Mouse (Mus musculus) kidney, postnatal 0 days (tissue): Measurements from ENCODE around the gene Entpd4b. TPM values are rescaled to one million over a fixed set of nuclear protein-coding genes. Genes with fewer than 3 reads are reported as not detected.
"Not testable (repeated sequence)": the region's sequence is repeated elsewhere in the genome, so short reads cannot be mapped to it uniquely, and the experiment has no call there.

Experiments used
- ATAC-seq: fragments of 200-750 bp; cut with Nextera tagmentation; replicated peaks from 2 replicates; pipeline ENCODE4 v1.8.0; 2017; ENCODE audit warnings: low read depth, moderate number of reproducible peaks, moderate TSS enrichment, moderate library complexity; ENCODE audit not compliant: low FRiP score
- DNase-seq: peaks from one replicate; pipeline ENCODE4 v3.0.0-alpha.2; 2016; ENCODE audit warnings: low spot score
- H3K27ac ChIP-seq: fragments of 300-500 bp; sonication (generic); 2 replicates; pipeline ENCODE4 v1.5.1; 2014; ENCODE audit warnings: mild to moderate bottlenecking
- H3K27me3 ChIP-seq: fragments of 300-500 bp; sonication (generic); 2 replicates; pipeline ENCODE4 v1.6.1; 2014; ENCODE audit warnings: low read length, mixed read lengths; ENCODE audit not compliant: insufficient read depth
- H3K36me3 ChIP-seq: fragments of 300-500 bp; sonication (generic); 2 replicates; pipeline ENCODE4 v1.6.1; 2014; ENCODE audit warnings: low read length, mixed read lengths; ENCODE audit not compliant: insufficient read depth
- H3K4me1 ChIP-seq: fragments of 300-500 bp; sonication (generic); replicated peaks from 2 replicates; pipeline ENCODE4 v1.6.1; 2014; ENCODE audit warnings: antibody characterized with exemption, low read length, mixed read lengths; ENCODE audit not compliant: insufficient read depth
- H3K4me2 ChIP-seq: fragments of 300-500 bp; sonication (generic); 2 replicates; pipeline ENCODE4 v1.6.1; 2014; ENCODE audit warnings: mild to moderate bottlenecking, low read length, moderate library complexity, mixed read lengths
- H3K4me3 ChIP-seq: fragments of 300-500 bp; sonication (generic); replicated peaks from 2 replicates; pipeline ENCODE4 v1.5.1; 2014; ENCODE audit warnings: low read depth, low read length
- H3K9ac ChIP-seq: fragments of 300-500 bp; sonication (generic); 2 replicates; pipeline ENCODE4 v1.6.1; 2014; ENCODE audit warnings: low read depth, low read length
- H3K9me3 ChIP-seq: fragments of 300-500 bp; sonication (generic); replicated peaks from 2 replicates; pipeline ENCODE4 v1.6.1; 2016; ENCODE audit warnings: low read length, inconsistent platforms, mixed read lengths
- WGBS: fragments of 180-500 bp; shearing (Covaris S2); extraction: QIAGEN DNeasy Blood & Tissue Kit; methylation state at CpG from one replicate; pipeline ENCODE4 v1.1.7; 2014; 5-methylcytosine and 5-hydroxymethylcytosine counted together
- polyA plus RNA-seq: library from polyadenylated mRNA; unstranded; fragments of >200 nt; fragmentation: Nextera tagmentation; extraction: Ambion mirVana; gene quantifications from 2 replicates; pipeline ENCODE4 v1.2.1, GENCODE M21; 2015

The Entpd4b gene
- polyA plus RNA-seq, result 14.8 and 16.2 TPM in 2 replicates

DNA sequence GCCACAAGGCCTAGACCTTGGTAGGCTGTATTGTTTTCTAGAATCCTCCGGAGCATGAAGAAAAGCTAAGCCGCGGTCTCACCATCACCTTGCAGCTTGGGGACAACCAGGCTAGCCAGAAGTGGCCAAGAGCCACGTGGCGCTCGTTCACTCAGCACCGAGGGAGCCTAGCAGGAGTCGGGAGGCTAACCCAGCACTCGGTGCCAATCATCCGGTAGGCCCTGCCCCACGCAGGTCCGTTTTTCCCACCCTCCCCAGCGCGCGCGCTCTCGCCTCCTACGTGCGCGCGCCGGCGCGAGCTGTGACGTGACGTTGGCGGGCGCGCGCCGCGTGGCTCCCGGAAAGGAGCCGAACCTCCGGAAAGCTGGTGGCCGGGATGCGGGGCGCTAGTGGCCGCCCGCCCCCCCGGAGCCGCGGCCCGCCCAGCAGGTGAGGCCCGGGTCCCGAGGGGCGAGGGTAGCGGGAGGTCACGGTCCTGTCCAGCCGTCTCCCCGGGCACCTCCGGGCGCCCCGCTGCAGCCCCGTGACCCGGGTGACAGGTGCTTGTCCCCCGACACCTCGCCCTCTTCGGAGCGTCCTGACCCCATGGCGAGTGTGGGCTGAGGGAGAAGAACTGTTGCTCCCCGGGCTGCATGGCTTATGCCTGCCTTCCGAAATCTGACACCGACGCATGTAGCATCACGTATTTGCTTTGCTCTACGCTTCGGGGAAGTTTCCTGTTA, at the start of gene Entpd4b:
TSS of gene Entpd4b (plus strand) at position 315 of the 722 bp plus-strand sequence.
- DNase-seq, H3K4me3 ChIP-seq, H3K9me3 ChIP-seq, H3K27me3 ChIP-seq, H3K4me2 ChIP-seq, H3K36me3 ChIP-seq, H3K27ac ChIP-seq, H3K4me1 ChIP-seq, H3K9ac ChIP-seq: not testable (repeated sequence)
- ATAC-seq, result peak; percentile 94
- no CpG with 5 or more reads among the region's 68 CpGs for WGBS

DNA sequence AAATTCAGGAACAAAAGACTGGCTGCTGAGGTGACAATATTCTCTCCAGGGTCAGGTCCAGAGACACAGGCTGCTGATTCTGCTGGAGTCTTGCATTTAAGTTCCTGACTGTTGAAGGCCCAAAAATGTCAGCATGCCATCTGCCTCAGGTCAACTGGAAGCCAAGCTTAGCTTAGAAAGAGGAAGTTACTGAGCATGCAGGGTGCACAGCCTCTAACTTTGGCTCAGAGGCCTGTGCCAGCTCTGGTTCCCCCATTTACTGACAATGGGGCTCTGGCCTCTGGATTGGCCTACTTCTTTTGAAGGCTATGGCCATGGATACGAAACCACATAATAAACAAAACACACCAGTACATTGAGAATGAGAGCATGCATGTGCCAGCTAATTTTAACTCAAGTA, 48.2 kb upstream of the Entpd4b start:
- not testable (repeated sequence) for ATAC-seq, H3K4me1 ChIP-seq, H3K27me3 ChIP-seq, H3K4me2 ChIP-seq, H3K27ac ChIP-seq, DNase-seq, H3K9me3 ChIP-seq, H3K9ac ChIP-seq, H3K4me3 ChIP-seq, H3K36me3 ChIP-seq
- WGBS, result no CpG with 5 or more reads among the region's 1 CpGs

DNA sequence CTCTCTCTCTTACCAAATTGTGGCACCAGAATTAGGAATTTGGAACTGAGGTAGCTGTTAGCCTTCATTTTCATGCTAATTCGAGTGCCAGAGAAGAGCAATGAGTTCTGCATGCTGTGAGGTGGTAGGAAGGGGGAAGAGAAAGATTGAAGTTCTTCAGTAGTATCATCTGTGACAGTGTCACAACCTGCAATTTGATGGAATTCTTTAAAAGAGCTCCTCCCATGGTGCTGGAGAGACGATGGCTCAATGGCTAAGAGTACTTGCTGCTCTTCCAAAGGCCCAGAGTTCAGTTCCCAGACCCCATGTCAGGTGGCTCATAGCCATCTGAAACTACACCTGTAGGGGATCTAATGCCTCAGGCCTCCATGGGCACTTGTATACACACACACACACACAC, 42.8 kb upstream of the Entpd4b start, which contains the start of gene Gm27179:
TSS of gene Gm27179 (minus strand) at position 101 of the 400 bp plus-strand sequence.
- not testable (repeated sequence) for H3K36me3 ChIP-seq, DNase-seq, H3K4me3 ChIP-seq, H3K4me2 ChIP-seq, ATAC-seq, H3K27ac ChIP-seq, H3K4me1 ChIP-seq, H3K27me3 ChIP-seq, H3K9ac ChIP-seq, H3K9me3 ChIP-seq
- no CpG with 5 or more reads among the region's 2 CpGs for WGBS

DNA sequence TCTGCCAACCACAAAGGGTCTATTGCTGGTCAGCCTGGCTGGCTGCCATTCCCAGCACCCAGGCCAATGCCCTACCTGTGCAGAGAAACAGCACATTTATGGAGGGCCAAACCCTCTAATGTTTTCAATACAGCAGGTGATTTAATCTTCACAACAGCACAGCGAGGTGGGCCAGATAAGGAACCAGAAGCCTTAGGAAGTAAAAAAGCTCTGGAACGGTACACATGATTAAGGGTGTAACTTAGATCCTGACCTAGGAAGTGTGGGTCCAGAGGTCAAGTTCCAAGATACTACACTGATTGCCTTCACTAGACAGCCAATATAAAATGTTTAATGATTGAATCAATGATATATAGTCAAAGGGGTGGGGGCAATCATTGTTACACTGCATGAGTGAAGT, 34.4 kb upstream of the Entpd4b start:
- not testable (repeated sequence) for H3K9me3 ChIP-seq, H3K9ac ChIP-seq, H3K4me3 ChIP-seq, H3K27me3 ChIP-seq, H3K4me1 ChIP-seq, DNase-seq, ATAC-seq, H3K27ac ChIP-seq, H3K4me2 ChIP-seq, H3K36me3 ChIP-seq
- whole genome bisulfite sequencing, result no CpG with 5 or more reads among the region's 2 CpGs

DNA sequence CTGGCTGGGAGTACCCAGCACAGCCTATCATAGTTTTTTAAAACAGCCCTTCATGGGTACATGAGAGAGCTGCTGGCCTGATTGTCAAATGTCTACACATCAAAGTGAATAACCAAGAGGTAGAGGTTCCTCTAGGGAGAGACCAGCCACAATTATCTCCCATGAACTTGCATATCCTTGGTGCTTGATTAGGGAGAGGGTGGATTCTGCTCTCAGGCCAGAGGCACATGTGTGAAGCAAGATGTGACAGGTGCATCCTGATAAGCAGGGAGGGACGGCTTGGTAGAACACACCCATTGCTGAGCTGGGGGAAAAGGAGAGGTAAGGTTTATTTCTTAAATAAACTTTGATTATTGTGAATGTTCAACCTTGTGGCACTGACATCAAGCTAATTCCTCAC, 32.2 kb upstream of the Entpd4b start:
- not testable (repeated sequence) for H3K27me3 ChIP-seq, H3K4me1 ChIP-seq, H3K27ac ChIP-seq, H3K9me3 ChIP-seq, DNase-seq, H3K4me3 ChIP-seq, ATAC-seq, H3K9ac ChIP-seq, H3K4me2 ChIP-seq, H3K36me3 ChIP-seq
- WGBS, result no CpG with 5 or more reads among the region's 1 CpGs

DNA sequence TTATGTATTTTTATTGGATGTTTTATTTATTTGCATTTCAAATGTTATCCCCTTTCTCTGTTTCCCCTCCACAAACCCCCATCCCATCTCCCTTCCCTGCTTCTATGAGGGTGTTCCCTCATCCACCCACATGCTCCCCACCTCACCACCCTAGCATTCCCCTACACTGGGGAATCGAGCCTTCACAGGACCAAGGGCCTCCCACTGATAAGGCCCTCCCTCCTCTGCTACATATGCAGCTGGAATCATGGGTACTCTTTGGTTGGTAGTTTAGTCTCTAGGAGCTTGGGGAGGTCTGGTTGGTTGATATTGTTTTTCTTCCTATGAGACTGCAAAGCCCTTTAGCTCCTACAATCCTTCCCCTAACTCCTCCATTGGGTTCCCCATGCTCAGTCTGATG, 29.0 kb upstream of the Entpd4b start:
- not testable (repeated sequence) for ATAC-seq, H3K27me3 ChIP-seq, DNase-seq

DNA sequence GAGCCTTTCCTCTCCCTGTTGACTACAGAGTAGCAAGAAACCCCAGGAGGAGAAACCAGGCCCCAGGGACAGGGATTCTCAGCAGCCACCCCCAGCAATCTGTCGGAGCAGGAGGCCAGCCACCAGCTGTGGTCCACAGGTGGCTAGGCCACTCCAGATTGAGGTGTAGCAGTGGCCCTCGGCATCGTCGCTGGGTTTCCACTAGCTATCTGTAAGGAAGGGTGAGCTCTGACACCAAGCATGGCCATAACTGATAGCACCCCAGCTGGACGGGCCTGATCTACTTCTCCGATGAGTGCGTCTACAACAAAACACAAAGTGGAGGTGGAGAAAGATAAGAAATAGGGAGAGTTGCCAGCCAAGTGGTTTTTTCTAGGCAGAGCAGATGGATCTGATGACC, 18.7 kb upstream of the Entpd4b start:
- not testable (repeated sequence) for H3K27ac ChIP-seq, H3K4me3 ChIP-seq, H3K4me1 ChIP-seq, DNase-seq, H3K36me3 ChIP-seq, H3K9ac ChIP-seq, H3K4me2 ChIP-seq, H3K9me3 ChIP-seq, H3K27me3 ChIP-seq, ATAC-seq
- no CpG with 5 or more reads among the region's 7 CpGs for WGBS

More for the DNA sequence above, 29.0 kb upstream of the Entpd4b start:
- not testable (repeated sequence) for H3K4me2 ChIP-seq, H3K4me3 ChIP-seq, H3K9me3 ChIP-seq, H3K36me3 ChIP-seq, H3K9ac ChIP-seq, H3K27ac ChIP-seq, H3K4me1 ChIP-seq
- WGBS, result no CpG with 5 or more reads among the region's 1 CpGs

DNA sequence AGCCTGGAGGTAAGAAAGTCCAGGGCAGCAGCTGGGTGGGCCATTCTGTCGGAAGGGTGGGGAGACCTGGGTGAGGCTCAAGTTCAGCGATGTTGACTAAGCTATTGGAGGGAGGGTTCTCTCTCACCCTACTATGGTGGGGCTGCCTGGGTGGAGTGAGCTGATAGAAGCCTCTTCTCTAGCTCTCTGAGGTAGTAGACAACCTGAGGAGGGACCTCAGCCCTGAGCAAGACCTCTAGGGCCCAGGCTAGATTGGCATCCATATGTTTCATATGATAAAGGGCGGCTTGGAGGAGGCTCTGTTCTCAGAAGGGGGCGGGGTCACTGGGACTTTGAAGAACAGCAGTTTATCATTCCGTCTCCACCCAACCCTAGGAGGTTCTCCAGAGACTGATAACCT, 15.1 kb upstream of the Entpd4b start:
- H3K27me3 ChIP-seq, H3K4me3 ChIP-seq, DNase-seq, H3K27ac ChIP-seq, H3K9ac ChIP-seq, H3K4me1 ChIP-seq, H3K4me2 ChIP-seq, H3K36me3 ChIP-seq, ATAC-seq, H3K9me3 ChIP-seq: not testable (repeated sequence)
- no CpG with 5 or more reads among the region's 5 CpGs for WGBS

DNA sequence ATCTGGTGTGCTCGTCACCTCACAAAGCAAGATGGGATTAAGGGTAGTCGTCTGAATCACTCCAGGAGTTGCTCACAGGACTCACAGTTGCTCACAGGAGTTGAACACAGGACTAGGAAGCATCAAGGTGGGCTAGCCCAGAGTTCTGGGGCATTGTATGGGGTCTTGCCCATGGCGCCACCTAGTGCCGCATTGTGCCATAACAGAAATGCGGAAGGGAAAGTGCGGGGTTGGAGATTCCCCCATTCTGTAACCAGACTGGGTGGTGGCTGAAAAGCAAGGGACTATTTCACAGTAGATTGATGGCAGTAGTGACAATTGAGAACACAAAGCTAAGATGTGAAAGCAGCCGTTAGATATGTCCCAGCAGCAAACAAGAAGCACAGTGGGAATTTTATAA, 12.5 kb upstream of the Entpd4b start:
- not testable (repeated sequence) for H3K4me1 ChIP-seq, H3K9ac ChIP-seq, H3K9me3 ChIP-seq, H3K4me3 ChIP-seq, H3K27me3 ChIP-seq, ATAC-seq, DNase-seq, H3K4me2 ChIP-seq, H3K36me3 ChIP-seq, H3K27ac ChIP-seq
- whole genome bisulfite sequencing, result no CpG with 5 or more reads among the region's 7 CpGs
